8 mouse cellular contexts compared by ENCODE assay signal in the genomic region with DNA sequence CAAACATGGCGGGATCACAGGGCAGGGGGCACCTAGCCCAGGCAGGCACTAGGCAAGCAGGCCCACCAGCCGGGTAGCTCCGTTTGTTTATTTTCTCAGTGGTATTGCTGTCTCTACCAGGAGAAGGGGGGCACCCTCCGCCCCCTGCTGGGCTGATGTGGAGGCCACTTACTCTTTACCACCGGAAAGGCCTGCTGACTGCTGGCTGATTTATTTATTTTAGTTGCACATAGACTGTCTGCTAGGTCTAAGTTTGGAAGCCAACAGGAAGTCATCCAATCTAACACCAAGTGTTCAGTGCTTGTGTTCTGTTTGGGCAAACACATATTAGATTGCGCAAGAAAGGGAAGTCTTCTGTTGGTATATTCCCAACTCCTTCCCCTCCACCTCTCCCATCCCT.
DNase-seq lines count a peak whose midpoint lies in the region; ATAC-seq and TF ChIP-seq lines count a peak whose summit lies in the region.

No protein-coding gene starts in this region.

- no peaks in the 10 kb centered on the region for H3K36me3 ChIP-seq in intestine, embryonic 16.5 days (ENCODE audit: control insufficient read depth, insufficient read depth, low read length)
- no peaks in the 10 kb centered on the region for H3K36me3 ChIP-seq in liver, postnatal 0 days (replicated peaks; ENCODE audit: insufficient read depth, low read length)
- H3K36me3 ChIP-seq in forebrain, embryonic 12.5 days (replicated peaks) = no peaks in the 10 kb centered on the region

- DNase-seq in left cerebral cortex, postnatal 14 days (ENCODE audit: low spot score in 2 of 2) = peak; percentile 30 to 45
- no peak for DNase-seq in left cerebral cortex, postnatal 4 days
- DNase-seq in brain, adult 2 months (ENCODE audit: low read depth, low spot score) = peak; percentile 31
- DNase-seq in liver, postnatal 0 days = peak; percentile 37
- DNase-seq in thymus, postnatal 4 days = peak; percentile 55
- no peak for DNase-seq in cerebellum, adult 11-12 months

- H3K4me2 ChIP-seq in intestine, embryonic 16.5 days (ENCODE audit: low read depth, low read length) = no peak overlapping the region
- no peak overlapping the region for H3K4me2 ChIP-seq in liver, postnatal 0 days (ENCODE audit: low read depth, low read length)
- H3K4me2 ChIP-seq in forebrain, embryonic 12.5 days = no peak overlapping the region

- H3K9ac ChIP-seq in intestine, embryonic 16.5 days (ENCODE audit: low read depth, low read length) = no peak overlapping the region
- no peak overlapping the region for H3K9ac ChIP-seq in liver, postnatal 0 days (replicated peaks)
- no peak overlapping the region for H3K9ac ChIP-seq in forebrain, embryonic 12.5 days

- peak; percentile 77 for ATAC-seq in intestine, embryonic 16.5 days
- peak; percentile 47 for ATAC-seq in liver, postnatal 0 days
- no peak for ATAC-seq in forebrain, embryonic 12.5 days (ENCODE audit: low FRiP score)

- H3K4me1 ChIP-seq in intestine, embryonic 16.5 days (ENCODE audit: control insufficient read depth, insufficient read depth, low read length) = peaks cover 13% of the 10 kb centered on the region
- H3K4me1 ChIP-seq in liver, postnatal 0 days (ENCODE audit: insufficient read depth) = peaks cover 5% of the 10 kb centered on the region
- H3K4me1 ChIP-seq in forebrain, embryonic 12.5 days = peaks cover 17% of the 10 kb centered on the region

- intact Hi-C loops in left cerebral cortex, postnatal 14 days (cut with DNase I) = no loop called here
- intact Hi-C loops in left cerebral cortex, postnatal 4 days (cut with DNase I) = no loop called here

- no peak overlapping the region for H3K27ac ChIP-seq in intestine, embryonic 16.5 days (ENCODE audit: low read length)
- H3K27ac ChIP-seq in liver, postnatal 0 days (ENCODE audit: low read depth) = no peak overlapping the region
- H3K27ac ChIP-seq in forebrain, embryonic 12.5 days = no peak overlapping the region

- no peaks in the 10 kb centered on the region for H3K9me3 ChIP-seq in intestine, embryonic 16.5 days (ENCODE audit: control insufficient read depth, low read length)
- no peaks in the 10 kb centered on the region for H3K9me3 ChIP-seq in liver, postnatal 0 days (ENCODE audit: low read length)
- H3K9me3 ChIP-seq in forebrain, embryonic 12.5 days = no peaks in the 10 kb centered on the region

- H3K4me3 ChIP-seq in intestine, embryonic 16.5 days (ENCODE audit: low read length) = no peak overlapping the region
- H3K4me3 ChIP-seq in liver, postnatal 0 days (ENCODE audit: low read depth, low read length) = no peak overlapping the region
- H3K4me3 ChIP-seq in forebrain, embryonic 12.5 days (replicated peaks) = no peak overlapping the region

- H3K27me3 ChIP-seq in intestine, embryonic 16.5 days (replicated peaks; ENCODE audit: control insufficient read depth, insufficient read depth, low read length) = no peaks in the 10 kb centered on the region
- no peaks in the 10 kb centered on the region for H3K27me3 ChIP-seq in liver, postnatal 0 days (ENCODE audit: insufficient read depth, low read length)
- H3K27me3 ChIP-seq in forebrain, embryonic 12.5 days = 0 out of 2 replicates have a peak, but pooled peaks cover 6% of the 10 kb centered on the region

- WGBS in intestine, embryonic 16.5 days = 31% methylated on average over 6 of the region's 6 CpGs
- 10% methylated on average over 6 of the region's 6 CpGs for WGBS in liver, postnatal 0 days (ENCODE audit: insufficient replicate concordance)
- 70% methylated on average over 6 of the region's 6 CpGs for WGBS in forebrain, embryonic 12.5 days

- TF ChIP-seq CTCF in liver, postnatal 0 days (IDR thresholded peaks at IDR 0.05; ENCODE audit: low read depth) = peak; percentile 52

- TF ChIP-seq EP300 in liver, postnatal 0 days (IDR thresholded peaks at IDR 0.05; ENCODE audit: low read depth) = no peak

Comparison
In these comparisons a context has a peak if more than half of its experiments do, and no peak if none do; other contexts are left out.
1. DNase-seq: peak in left cerebral cortex, postnatal 14 days (2 of 2), brain, adult 2 months (single experiment), liver, postnatal 0 days (single experiment) and thymus, postnatal 4 days (single experiment); none in left cerebral cortex, postnatal 4 days (single experiment) and cerebellum, adult 11-12 months (single experiment).